Mouse (Mus musculus) hindbrain, embryonic 13.5 days (tissue): ENCODE measurements around the gene Pla2g5. TPM values are rescaled to one million over a fixed set of nuclear protein-coding genes. Genes with fewer than 3 reads are reported as not detected.

Source experiments
- ATAC-seq: fragments of 200-750 bp; cut with Nextera tagmentation; 2 replicates; pipeline ENCODE4 v1.8.0; 2017; ENCODE audit warnings: moderate TSS enrichment; ENCODE audit not compliant: low FRiP score
- H3K27ac ChIP-seq: fragments of 300-500 bp; sonication (generic); 2 replicates; pipeline ENCODE4 v1.5.1; 2015; ENCODE audit warnings: inconsistent platforms, mild to moderate bottlenecking, moderate library complexity
- H3K27me3 ChIP-seq: fragments of 300-500 bp; sonication (generic); 2 replicates; pipeline ENCODE4 v1.6.1; 2015; ENCODE audit warnings: mild to moderate bottlenecking, inconsistent platforms
- H3K36me3 ChIP-seq: fragments of 300-500 bp; sonication (generic); 2 replicates; pipeline ENCODE4 v1.6.1; 2015; ENCODE audit warnings: mild to moderate bottlenecking, inconsistent platforms
- H3K4me1 ChIP-seq: fragments of 300-500 bp; sonication (generic); replicated peaks from 2 replicates; pipeline ENCODE4 v1.6.1; 2015; ENCODE audit warnings: inconsistent platforms
- H3K4me2 ChIP-seq: fragments of 300-500 bp; sonication (generic); 2 replicates; pipeline ENCODE4 v1.6.1; 2015; ENCODE audit warnings: inconsistent platforms, mild to moderate bottlenecking, moderate library complexity
- H3K4me3 ChIP-seq: fragments of 300-500 bp; sonication (generic); 2 replicates; pipeline ENCODE4 v1.5.1; 2015; ENCODE audit warnings: mild to moderate bottlenecking, inconsistent platforms
- H3K9ac ChIP-seq: fragments of 300-500 bp; sonication (generic); 2 replicates; pipeline ENCODE4 v1.6.1; 2015; ENCODE audit warnings: mild to moderate bottlenecking, inconsistent platforms
- H3K9me3 ChIP-seq: fragments of 300-500 bp; sonication (generic); 2 replicates; pipeline ENCODE4 v1.6.1; 2016; ENCODE audit warnings: inconsistent platforms
- whole genome bisulfite sequencing: fragments of 180-500 bp; shearing (Covaris S2); methylation state at CpG from one replicate; pipeline ENCODE4 v1.1.7; 2015; 5-methylcytosine and 5-hydroxymethylcytosine counted together
- polyA plus RNA-seq: library from polyadenylated mRNA; unstranded; fragments of >200 nt; fragmentation: Nextera tagmentation; extraction: Ambion mirVana; gene quantifications from 2 replicates; pipeline ENCODE4 v1.2.1, GENCODE M21; 2015

Gene Pla2g5
- polyA plus RNA-seq, 1 experiment from 2014 or later, result 0.25 TPM

GRCm38 (mm10) chr4:138816166-138816565, 47.1 kb downstream of the Pla2g5 start:
- 84% methylated on average over 9 of the region's 9 CpGs for WGBS
- no peak overlapping the region for H3K4me2 ChIP-seq
- H3K4me3 ChIP-seq, result no peak overlapping the region
- no peaks in the 10 kb centered on the region for H3K4me1 ChIP-seq
- no peak for ATAC-seq
- H3K27me3 ChIP-seq, result no peaks in the 10 kb centered on the region
- no peaks in the 10 kb centered on the region for H3K9me3 ChIP-seq
- H3K36me3 ChIP-seq, result no peaks in the 10 kb centered on the region
- no peak overlapping the region for H3K27ac ChIP-seq
- H3K9ac ChIP-seq, result no peak overlapping the region

- H3K27me3 ChIP-seq, result no peaks in the 10 kb centered on the region; the same call in 1 of the 2 replicates
- peaks cover 8% of the 10 kb centered on the region; the same call in 1 of the 2 replicates for H3K4me1 ChIP-seq
- no peak for ATAC-seq
- H3K9ac ChIP-seq, result no peak overlapping the region
- no peak overlapping the region for H3K27ac ChIP-seq
- no peaks in the 10 kb centered on the region for H3K9me3 ChIP-seq
- H3K4me3 ChIP-seq, result no peak overlapping the region
- 77% methylated on average over 7 of the region's 7 CpGs for WGBS
- H3K36me3 ChIP-seq, result no peaks in the 10 kb centered on the region
- H3K4me2 ChIP-seq, result no peak overlapping the region
Observed at GRCm38 (mm10) chr4:138806920-138807541, 56.3 kb downstream of the Pla2g5 start.

- no peaks in the 10 kb centered on the region for H3K36me3 ChIP-seq
- H3K9me3 ChIP-seq, result no peaks in the 10 kb centered on the region
- WGBS, result 83% methylated on average over 8 of the region's 8 CpGs
- H3K4me1 ChIP-seq, result peaks cover 8% of the 10 kb centered on the region; the same call in 1 of the 2 replicates
- H3K4me3 ChIP-seq, result no peak overlapping the region
- no peak overlapping the region for H3K4me2 ChIP-seq
- no peak overlapping the region for H3K27ac ChIP-seq
- no peak overlapping the region for H3K9ac ChIP-seq
- ATAC-seq, result no peak
- H3K27me3 ChIP-seq, result peaks cover 4% of the 10 kb centered on the region; the same call in 1 of the 2 replicates
Observed at GRCm38 (mm10) chr4:138806160-138806559, 57.1 kb downstream of the Pla2g5 start.

GRCm38 (mm10) chr4:138805248-138805647, 58.0 kb downstream of the Pla2g5 start:
- 29% methylated on average over 8 of the region's 8 CpGs for whole genome bisulfite sequencing
- no peak for ATAC-seq
- Histone ChIP-seq H3K27me3 (peaks cover 5% of the 10 kb centered on the region; the same call in 1 of the 2 replicates), H3K9me3 (no peaks in the 10 kb centered on the region), H3K4me2 (no peak overlapping the region), H3K4me3 (no peak overlapping the region), H3K27ac (no peak overlapping the region), H3K36me3 (no peaks in the 10 kb centered on the region), H3K4me1 (peaks cover 13% of the 10 kb centered on the region), H3K9ac (no peak overlapping the region)

GRCm38 (mm10) chr4:138802917-138803316, 60.4 kb downstream of the Pla2g5 start:
- no peaks in the 10 kb centered on the region for H3K9me3 ChIP-seq
- WGBS, result 91% methylated on average over 11 of the region's 11 CpGs
- no peak overlapping the region for H3K27ac ChIP-seq
- no peak overlapping the region for H3K4me2 ChIP-seq
- ATAC-seq, result no peak
- no peaks in the 10 kb centered on the region for H3K36me3 ChIP-seq
- no peak overlapping the region for H3K9ac ChIP-seq
- 0 out of 2 replicates have a peak, but pooled peaks cover 5% of the 10 kb centered on the region for H3K27me3 ChIP-seq
- H3K4me1 ChIP-seq, result peaks cover 20% of the 10 kb centered on the region
- no peak overlapping the region for H3K4me3 ChIP-seq

- Histone ChIP-seq H3K4me1 (peaks cover 20% of the 10 kb centered on the region), H3K4me3 (no peak overlapping the region), H3K27me3 (0 out of 2 replicates have a peak, but pooled peaks cover 5% of the 10 kb centered on the region), H3K27ac (no peak overlapping the region), H3K36me3 (no peaks in the 10 kb centered on the region), H3K9ac (no peak overlapping the region), H3K4me2 (no peak overlapping the region), H3K9me3 (no peaks in the 10 kb centered on the region)
- WGBS, result 90% methylated on average over 4 of the region's 4 CpGs
- ATAC-seq, result no peak
Observed at GRCm38 (mm10) chr4:138801631-138802030, 61.7 kb downstream of the Pla2g5 start.

- H3K9me3 ChIP-seq, result no peaks in the 10 kb centered on the region
- WGBS, result 69% methylated on average over 12 of the region's 12 CpGs
- H3K9ac ChIP-seq, result no peak overlapping the region
- 0 out of 2 replicates have a peak, but pooled peaks cover 5% of the 10 kb centered on the region for H3K27me3 ChIP-seq
- no peaks in the 10 kb centered on the region for H3K36me3 ChIP-seq
- no peak overlapping the region for H3K4me2 ChIP-seq
- ATAC-seq, result 0 out of 2 replicates have a peak, but pooled peaks have one; percentile 28
- peaks cover 16% of the 10 kb centered on the region for H3K4me1 ChIP-seq
- no peak overlapping the region for H3K27ac ChIP-seq
- no peak overlapping the region for H3K4me3 ChIP-seq
Observed at GRCm38 (mm10) chr4:138800134-138800744, 63.0 kb downstream of the Pla2g5 start.

GRCm38 (mm10) chr4:138797217-138797570, 66.1 kb downstream of the Pla2g5 start:
- WGBS, result 70% methylated on average over 4 of the region's 4 CpGs
- 0 out of 2 replicates have a peak, but pooled peaks cover 5% of the 10 kb centered on the region for H3K27me3 ChIP-seq
- ATAC-seq, result no peak
- H3K36me3 ChIP-seq, result no peaks in the 10 kb centered on the region
- no peak overlapping the region for H3K4me3 ChIP-seq
- H3K4me1 ChIP-seq, result peaks cover 12% of the 10 kb centered on the region
- no peak overlapping the region for H3K4me2 ChIP-seq
- H3K9me3 ChIP-seq, result no peaks in the 10 kb centered on the region
- no peak overlapping the region for H3K27ac ChIP-seq
- no peak overlapping the region for H3K9ac ChIP-seq

- Histone ChIP-seq H3K9me3 (no peaks in the 10 kb centered on the region), H3K27me3 (0 out of 2 replicates have a peak, but pooled peaks cover 5% of the 10 kb centered on the region), H3K4me2 (no peak overlapping the region), H3K36me3 (no peaks in the 10 kb centered on the region), H3K4me3 (no peak overlapping the region), H3K4me1 (peaks cover 12% of the 10 kb centered on the region), H3K9ac (no peak overlapping the region), H3K27ac (no peak overlapping the region)
- 43% methylated on average over 6 of the region's 6 CpGs for WGBS
- ATAC-seq, result no peak
Observed at GRCm38 (mm10) chr4:138796513-138797216, 66.6 kb downstream of the Pla2g5 start.

- 89% methylated on average over 6 of the region's 6 CpGs for WGBS
- H3K27ac ChIP-seq, result no peak overlapping the region
- no peak overlapping the region for H3K4me3 ChIP-seq
- no peaks in the 10 kb centered on the region for H3K4me1 ChIP-seq
- no peak overlapping the region for H3K4me2 ChIP-seq
- no peaks in the 10 kb centered on the region; the same call in 1 of the 2 replicates for H3K27me3 ChIP-seq
- H3K36me3 ChIP-seq, result no peaks in the 10 kb centered on the region
- ATAC-seq, result no peak
- H3K9me3 ChIP-seq, result no peaks in the 10 kb centered on the region
- no peak overlapping the region for H3K9ac ChIP-seq
Observed at GRCm38 (mm10) chr4:138794344-138794743, 68.9 kb downstream of the Pla2g5 start.

- WGBS, result 59% methylated on average over 2 of the region's 2 CpGs
- no peaks in the 10 kb centered on the region for H3K4me1 ChIP-seq
- no peak overlapping the region for H3K4me2 ChIP-seq
- no peak overlapping the region for H3K9ac ChIP-seq
- no peaks in the 10 kb centered on the region for H3K36me3 ChIP-seq
- no peak overlapping the region for H3K27ac ChIP-seq
- no peak for ATAC-seq
- no peaks in the 10 kb centered on the region; the same call in 1 of the 2 replicates for H3K27me3 ChIP-seq
- H3K9me3 ChIP-seq, result no peaks in the 10 kb centered on the region
- H3K4me3 ChIP-seq, result no peak overlapping the region
Observed at GRCm38 (mm10) chr4:138793276-138793675, 70.0 kb downstream of the Pla2g5 start.

- H3K27ac ChIP-seq, result no peak overlapping the region
- H3K9me3 ChIP-seq, result no peaks in the 10 kb centered on the region
- H3K36me3 ChIP-seq, result no peaks in the 10 kb centered on the region
- no peaks in the 10 kb centered on the region for H3K4me1 ChIP-seq
- H3K4me3 ChIP-seq, result no peak overlapping the region
- WGBS, result 79% methylated on average over 9 of the region's 9 CpGs
- H3K9ac ChIP-seq, result no peak overlapping the region
- no peaks in the 10 kb centered on the region; the same call in 1 of the 2 replicates for H3K27me3 ChIP-seq
- ATAC-seq, result no peak
- H3K4me2 ChIP-seq, result no peak overlapping the region
Observed at GRCm38 (mm10) chr4:138792599-138792998, 70.7 kb downstream of the Pla2g5 start.
